8 mouse cellular contexts compared by ENCODE assay signal in genomic region chr6:134220209-134220777, GRCm38 (mm10).
DNase-seq lines count a peak whose midpoint lies in the region; ATAC-seq and TF ChIP-seq lines count a peak whose summit lies in the region.

No protein-coding gene starts in this region.

- TF ChIP-seq CTCF in stomach, postnatal 0 days (IDR thresholded peaks at IDR 0.05; ENCODE audit: low read depth), result no peak
- no peak for TF ChIP-seq CTCF in liver, embryonic 14.5 days (IDR thresholded peaks at IDR 0.05; ENCODE audit: low read depth)

- H3K36me3 ChIP-seq in heart, embryonic 12.5 days, result peaks cover 17% of the 10 kb centered on the region; the same call in 1 of the 2 replicates
- H3K36me3 ChIP-seq in stomach, embryonic 14.5 days (ENCODE audit: control insufficient read depth, insufficient read depth, low read length), result 0 out of 2 replicates have a peak, but pooled peaks cover 6% of the 10 kb centered on the region
- peaks cover 6% of the 10 kb centered on the region; the same call in 1 of the 2 replicates for H3K36me3 ChIP-seq in stomach, postnatal 0 days (ENCODE audit: control insufficient read depth, insufficient read depth, low read length)
- no peaks in the 10 kb centered on the region for H3K36me3 ChIP-seq in liver, embryonic 14.5 days (replicated peaks; ENCODE audit: control insufficient read depth, insufficient read depth, low read depth)
- H3K36me3 ChIP-seq in forebrain, embryonic 12.5 days (replicated peaks), result peaks cover 4% of the 10 kb centered on the region

- no peak for ATAC-seq in heart, embryonic 12.5 days (ENCODE audit: insufficient number of reproducible peaks, low FRiP score)
- peak; percentile 61; the same call in 1 of the 2 replicates for ATAC-seq in stomach, embryonic 14.5 days (ENCODE audit: insufficient number of reproducible peaks, insufficient read depth, low FRiP score, low read depth)
- no peak for ATAC-seq in stomach, postnatal 0 days (ENCODE audit: low FRiP score, low TSS enrichment)
- 0 out of 2 replicates have a peak, but pooled peaks have one; percentile 15 for ATAC-seq in liver, embryonic 14.5 days (ENCODE audit: insufficient read depth)
- ATAC-seq in forebrain, embryonic 12.5 days (ENCODE audit: low FRiP score), result no peak

- no peak overlapping the region for H3K9ac ChIP-seq in heart, embryonic 12.5 days
- no peak overlapping the region for H3K9ac ChIP-seq in stomach, embryonic 14.5 days (replicated peaks; ENCODE audit: low read depth, low read length)
- H3K9ac ChIP-seq in stomach, postnatal 0 days (ENCODE audit: low read length), result no peak overlapping the region
- no peak overlapping the region for H3K9ac ChIP-seq in liver, embryonic 14.5 days (replicated peaks)
- no peak overlapping the region for H3K9ac ChIP-seq in forebrain, embryonic 12.5 days

- H3K4me2 ChIP-seq in heart, embryonic 12.5 days, result no peak overlapping the region
- no peak overlapping the region for H3K4me2 ChIP-seq in stomach, embryonic 14.5 days (replicated peaks; ENCODE audit: low read depth, low read length)
- no peak overlapping the region for H3K4me2 ChIP-seq in stomach, postnatal 0 days (replicated peaks; ENCODE audit: low read depth)
- H3K4me2 ChIP-seq in liver, embryonic 14.5 days (ENCODE audit: low read depth), result peak overlapping the region; percentile 34
- no peak overlapping the region for H3K4me2 ChIP-seq in forebrain, embryonic 12.5 days

- peaks cover 34% of the 10 kb centered on the region for H3K4me1 ChIP-seq in heart, embryonic 12.5 days (replicated peaks)
- peaks cover 2% of the 10 kb centered on the region; the same call in 1 of the 2 replicates for H3K4me1 ChIP-seq in stomach, embryonic 14.5 days (ENCODE audit: control insufficient read depth, insufficient read depth, low read length)
- peaks cover 10% of the 10 kb centered on the region; the same call in 1 of the 2 replicates for H3K4me1 ChIP-seq in stomach, postnatal 0 days (replicated peaks; ENCODE audit: control insufficient read depth, insufficient read depth)
- peaks cover 0 to 4% of the 10 kb centered on the region in 2 experiments; a peak in 1 of 4 replicates for H3K4me1 ChIP-seq in liver, embryonic 14.5 days (replicated peaks; ENCODE audit: control insufficient read depth in 2 of 2, insufficient read depth in 2 of 2, low read length in 1 of 2)
- H3K4me1 ChIP-seq in forebrain, embryonic 12.5 days, result peaks cover 14% of the 10 kb centered on the region

- no peaks in the 10 kb centered on the region for H3K9me3 ChIP-seq in heart, embryonic 12.5 days (replicated peaks)
- H3K9me3 ChIP-seq in stomach, embryonic 14.5 days (ENCODE audit: control insufficient read depth, low read depth, low read length), result no peaks in the 10 kb centered on the region
- H3K9me3 ChIP-seq in stomach, postnatal 0 days (ENCODE audit: control insufficient read depth, low read length), result no peaks in the 10 kb centered on the region
- no peaks in the 10 kb centered on the region for H3K9me3 ChIP-seq in liver, embryonic 14.5 days (ENCODE audit: control insufficient read depth, low read length)
- no peaks in the 10 kb centered on the region for H3K9me3 ChIP-seq in forebrain, embryonic 12.5 days

- no peak for TF ChIP-seq EP300 in stomach, postnatal 0 days (optimal IDR thresholded peaks at IDR 0.05)
- no peak for TF ChIP-seq EP300 in liver, embryonic 14.5 days (IDR thresholded peaks at IDR 0.05; ENCODE audit: low read depth)

- no peak for DNase-seq in heart, adult 18-20 months
- no peak for DNase-seq in stomach, postnatal 0 days (ENCODE audit: low spot score)
- DNase-seq in liver, embryonic 14.5 days (ENCODE audit: low read depth in 3 of 3, low spot score in 3 of 3), result peak in 1 of 3 experiments; percentile 11
- peak; percentile 52 for DNase-seq in testis, postnatal 14 days (ENCODE audit: low spot score)
- no peak for DNase-seq in cerebellum, adult 18-20 months

- 62% methylated on average over 13 of the region's 13 CpGs for WGBS in heart, embryonic 12.5 days
- 54% methylated on average over 13 of the region's 13 CpGs for WGBS in stomach, embryonic 14.5 days
- 51% methylated on average over 13 of the region's 13 CpGs for WGBS in stomach, postnatal 0 days
- 63% methylated on average over 13 of the region's 13 CpGs for WGBS in liver, embryonic 14.5 days (ENCODE audit: insufficient replicate concordance)
- WGBS in forebrain, embryonic 12.5 days, result 87% methylated on average over 13 of the region's 13 CpGs

- peak overlapping the region; percentile 52 for H3K27ac ChIP-seq in heart, embryonic 12.5 days (ENCODE audit: poor library complexity, severe bottlenecking)
- peak overlapping the region; percentile 15; the same call in 1 of the 2 replicates for H3K27ac ChIP-seq in stomach, embryonic 14.5 days (ENCODE audit: low read length)
- no peak overlapping the region for H3K27ac ChIP-seq in stomach, postnatal 0 days (replicated peaks)
- no peak overlapping the region for H3K27ac ChIP-seq in liver, embryonic 14.5 days
- no peak overlapping the region for H3K27ac ChIP-seq in forebrain, embryonic 12.5 days

- H3K27me3 ChIP-seq in heart, embryonic 12.5 days (replicated peaks), result no peaks in the 10 kb centered on the region
- no peaks in the 10 kb centered on the region for H3K27me3 ChIP-seq in stomach, embryonic 14.5 days (ENCODE audit: control insufficient read depth, insufficient read depth, low read length)
- H3K27me3 ChIP-seq in stomach, postnatal 0 days (ENCODE audit: control insufficient read depth, insufficient read depth, low read length), result no peaks in the 10 kb centered on the region
- H3K27me3 ChIP-seq in liver, embryonic 14.5 days (ENCODE audit: control insufficient read depth, insufficient read depth, low read length), result no peaks in the 10 kb centered on the region
- no peaks in the 10 kb centered on the region for H3K27me3 ChIP-seq in forebrain, embryonic 12.5 days

- no peak overlapping the region for H3K4me3 ChIP-seq in heart, embryonic 12.5 days
- H3K4me3 ChIP-seq in stomach, embryonic 14.5 days (ENCODE audit: low read depth, low read length), result no peak overlapping the region
- H3K4me3 ChIP-seq in stomach, postnatal 0 days (ENCODE audit: low read depth, low read length), result no peak overlapping the region
- no peak overlapping the region for H3K4me3 ChIP-seq in liver, embryonic 14.5 days (ENCODE audit: insufficient read depth in 1 of 2, low read depth in 2 of 2, low read length in 2 of 2)
- no peak overlapping the region for H3K4me3 ChIP-seq in forebrain, embryonic 12.5 days (replicated peaks)

Comparison
In these comparisons a context has a peak if more than half of its experiments do, and no peak if none do; other contexts are left out.
1. ATAC-seq: peak in stomach, embryonic 14.5 days (single experiment) and liver, embryonic 14.5 days (single experiment); none in heart, embryonic 12.5 days (single experiment), stomach, postnatal 0 days (single experiment) and forebrain, embryonic 12.5 days (single experiment).
2. H3K27ac ChIP-seq: peak in heart, embryonic 12.5 days (single experiment) and stomach, embryonic 14.5 days (single experiment); none in stomach, postnatal 0 days (single experiment), liver, embryonic 14.5 days (single experiment) and forebrain, embryonic 12.5 days (single experiment).